Mouse (Mus musculus): ENCODE data around the gene Slc37a3.
"Not testable (repeated sequence)": the region's sequence is repeated elsewhere in the genome, so short reads cannot be mapped to it uniquely, and the experiment has no call there.

The Slc37a3 gene

GRCm38 (mm10) chr6:39378161-39378835 is 823 bp upstream of the Slc37a3 start:
- DNase-seq (ENCODE audit: low read depth) = not testable (repeated sequence)

DNA sequence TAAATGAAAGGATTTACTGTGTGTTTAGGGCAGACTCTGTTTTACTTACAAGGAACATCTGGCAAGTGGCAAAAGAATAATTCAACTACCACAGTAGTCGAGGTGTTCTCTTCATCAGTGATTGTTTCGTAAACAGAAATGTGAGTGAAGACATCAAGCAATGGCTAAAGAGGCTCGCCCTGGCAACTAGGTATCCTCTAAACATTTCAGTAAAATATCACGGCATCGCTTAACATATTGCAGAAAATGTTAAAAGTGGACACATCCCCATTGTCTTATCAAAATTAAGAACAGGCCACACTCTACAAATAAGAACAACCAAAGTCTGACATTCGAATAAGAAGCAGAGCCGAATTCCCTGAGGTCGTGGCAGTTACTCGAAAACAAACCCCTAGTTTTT is 700 bp downstream of the Slc37a3 start:
- DNase-seq (ENCODE audit: low read depth) = peak; percentile 32

DNA sequence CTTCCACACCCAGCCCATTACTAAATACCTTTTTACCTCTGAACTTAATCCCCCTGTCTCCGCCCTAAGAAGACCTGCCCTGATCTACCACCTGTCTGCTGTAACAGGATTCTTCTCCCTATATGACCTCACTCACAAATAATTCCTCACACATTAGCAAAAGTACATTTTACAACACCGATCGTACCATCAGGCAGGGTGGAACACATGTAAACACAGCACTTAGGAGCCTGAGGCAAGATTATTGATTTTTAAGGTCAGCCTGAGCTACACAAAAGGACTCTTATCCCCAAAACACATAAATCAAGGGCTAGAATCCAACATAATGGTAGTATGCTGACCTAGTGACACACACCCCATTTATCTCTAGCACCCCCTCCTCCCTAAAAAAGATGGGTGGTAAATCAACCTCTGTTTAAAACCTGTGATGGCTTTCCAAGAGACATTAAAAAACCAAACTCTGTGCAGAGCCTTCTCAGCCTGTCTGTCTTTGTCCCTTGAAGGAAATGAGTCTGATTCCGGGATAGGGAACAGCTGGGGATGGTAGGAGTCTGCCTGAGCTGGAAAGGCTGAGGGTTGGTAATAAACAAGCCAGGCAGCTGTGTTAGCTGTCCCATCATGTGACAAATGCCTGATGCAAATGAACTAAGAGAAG is 4.0 kb downstream of the Slc37a3 start:
- no peak for DNase-seq (ENCODE audit: low read depth)

GRCm38 (mm10) chr6:39372727-39373126 is 4.7 kb downstream of the Slc37a3 start:
- DNase-seq (ENCODE audit: low read depth) = peak; percentile 29

- no peak for DNase-seq (ENCODE audit: low read depth)
These were observed 5.4 kb downstream of the Slc37a3 start for GRCm38 (mm10) chr6:39372042-39372441.

DNA sequence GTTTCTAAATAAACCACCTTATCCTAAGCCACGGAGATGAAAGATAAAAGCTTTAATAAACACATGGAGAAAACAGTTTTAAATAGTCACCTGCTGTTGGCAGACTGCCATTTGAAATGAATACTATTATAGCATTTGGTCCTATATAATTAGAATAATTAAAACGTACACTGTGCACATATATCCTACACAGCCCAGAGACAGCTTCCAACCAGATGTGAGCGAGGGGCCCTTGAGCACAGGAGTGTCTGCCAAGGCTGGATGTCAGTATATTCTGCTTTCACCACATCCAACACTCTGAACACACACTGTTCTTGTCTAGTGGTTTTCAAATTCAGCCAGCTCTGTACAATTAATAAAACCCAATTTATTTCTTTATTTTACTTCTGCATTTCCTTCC is 7.8 kb downstream of the Slc37a3 start:
- DNase-seq (ENCODE audit: low read depth) = no peak

- DNase-seq (ENCODE audit: low read depth) = no peak
These were observed 14.8 kb downstream of the Slc37a3 start for GRCm38 (mm10) chr6:39362684-39363083.

GRCm38 (mm10) chr6:39359207-39359606 is 18.3 kb downstream of the Slc37a3 start:
- DNase-seq (ENCODE audit: low read depth) = not testable (repeated sequence)

- DNase-seq (ENCODE audit: low read depth) = no peak
These were observed 28.5 kb downstream of the Slc37a3 start for GRCm38 (mm10) chr6:39348946-39349345.

GRCm38 (mm10) chr6:39347880-39348814 is 29.3 kb downstream of the Slc37a3 start:
- peak; percentile 74 for DNase-seq (ENCODE audit: low read depth)

DNA sequence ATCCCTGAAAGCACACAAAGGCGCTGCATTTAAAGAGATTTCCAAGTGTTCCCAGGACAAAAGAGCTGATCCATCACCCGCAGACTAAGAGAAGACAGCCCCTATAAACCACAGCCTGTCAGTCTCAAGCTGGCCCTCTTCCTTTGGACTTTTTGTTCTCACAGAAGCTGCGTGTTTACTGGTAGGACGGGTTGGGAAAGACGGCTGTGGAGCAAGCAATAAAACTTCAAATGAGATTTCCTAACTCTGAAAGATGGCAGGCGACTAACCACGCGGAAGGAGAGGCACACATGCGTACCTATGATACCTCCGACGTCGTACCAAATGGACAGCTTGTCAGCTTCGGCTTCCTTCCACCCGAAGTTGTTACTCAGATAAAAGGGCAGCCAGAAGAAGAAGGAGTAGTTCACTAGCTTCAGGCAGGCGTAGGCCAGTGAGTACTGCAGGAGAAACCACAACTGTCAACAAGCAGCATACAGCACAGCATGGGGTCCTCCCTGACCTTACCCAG is 30.4 kb downstream of the Slc37a3 start:
- DNase-seq (ENCODE audit: low read depth) = peak; percentile 65

GRCm38 (mm10) chr6:39345430-39345829 is 32.0 kb downstream of the Slc37a3 start:
- no peak for DNase-seq (ENCODE audit: low read depth)

- peak; percentile 91 for DNase-seq (ENCODE audit: low read depth)
These were observed 33.5 kb downstream of the Slc37a3 start for GRCm38 (mm10) chr6:39344020-39344419.

GRCm38 (mm10) chr6:39341798-39342197 is 35.7 kb downstream of the Slc37a3 start:
- no peak for DNase-seq (ENCODE audit: low read depth)

- DNase-seq (ENCODE audit: low read depth) = no peak
These were observed 39.1 kb downstream of the Slc37a3 start for GRCm38 (mm10) chr6:39338359-39338758.

- peak; percentile 56 for DNase-seq (ENCODE audit: low read depth)
These were observed 42.6 kb downstream of the Slc37a3 start for GRCm38 (mm10) chr6:39334873-39335272.

GRCm38 (mm10) chr6:39334224-39334623 is 43.3 kb downstream of the Slc37a3 start:
- peak; percentile 94 for DNase-seq (ENCODE audit: low read depth)

DNA sequence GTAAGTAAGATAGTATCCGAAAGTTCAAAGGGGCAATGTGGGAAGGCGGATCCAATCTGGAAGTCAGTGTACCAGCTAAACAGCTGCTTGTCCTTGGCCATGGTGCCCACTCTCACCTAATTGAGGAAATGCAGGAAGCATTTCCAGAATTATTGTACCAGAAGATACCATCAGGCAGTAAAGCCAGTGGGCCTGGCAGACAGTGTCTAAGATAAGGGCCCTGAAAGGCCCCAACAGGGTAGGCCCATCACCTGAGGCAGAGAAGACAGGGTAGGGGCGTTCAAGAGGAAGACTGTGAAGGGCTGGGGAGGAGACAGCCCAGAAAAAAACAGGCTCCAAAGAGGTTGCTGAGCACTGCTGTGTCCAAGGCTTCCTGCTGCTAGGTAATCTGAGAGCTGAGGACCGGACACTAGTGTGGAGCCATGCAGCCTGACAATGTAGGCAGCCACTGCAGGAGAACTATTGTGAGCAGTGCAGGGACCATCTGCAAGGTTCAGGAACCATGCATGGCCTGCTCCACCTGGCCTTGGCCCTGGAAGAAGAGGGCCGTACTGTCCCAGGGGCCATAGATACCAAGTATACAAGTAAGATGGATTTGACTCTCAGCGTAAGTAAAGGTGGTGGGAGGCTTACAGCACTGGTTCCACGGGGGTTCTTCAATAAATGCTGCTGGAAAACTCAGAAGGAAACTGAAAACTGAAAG is 45.3 kb downstream of the Slc37a3 start:
- no peak for DNase-seq (ENCODE audit: low read depth)

- no peak for DNase-seq (ENCODE audit: low read depth)
These were observed 46.5 kb downstream of the Slc37a3 start for GRCm38 (mm10) chr6:39330981-39331380.

DNA sequence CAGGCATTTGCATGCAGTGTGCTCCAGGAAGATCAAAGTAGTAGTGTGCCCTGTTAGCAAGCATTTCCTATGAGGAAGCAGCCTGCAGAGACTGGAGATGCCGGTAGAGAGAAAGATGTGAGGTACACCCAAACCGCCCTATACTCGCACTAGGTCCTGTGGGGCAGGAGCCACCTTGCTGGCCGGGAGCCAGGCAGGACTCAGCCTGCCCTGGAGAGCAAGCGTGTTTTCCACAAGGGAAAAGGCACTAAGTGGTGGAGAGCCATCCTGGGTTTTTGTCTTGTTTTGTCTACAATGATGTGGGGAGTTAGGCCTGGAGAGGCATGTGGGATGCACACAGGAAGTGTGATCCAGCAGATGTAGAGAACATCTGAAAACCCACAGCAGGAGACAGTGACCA is 57.2 kb downstream of the Slc37a3 start:
- no peak for DNase-seq (ENCODE audit: low read depth)

- no peak for DNase-seq (ENCODE audit: low read depth)
These were observed 58.3 kb downstream of the Slc37a3 start for GRCm38 (mm10) chr6:39319061-39319761.

Measured in naive thymus-derived CD4-positive, alpha-beta T cell, adult 2 months (primary cell).